In the genomic region with DNA sequence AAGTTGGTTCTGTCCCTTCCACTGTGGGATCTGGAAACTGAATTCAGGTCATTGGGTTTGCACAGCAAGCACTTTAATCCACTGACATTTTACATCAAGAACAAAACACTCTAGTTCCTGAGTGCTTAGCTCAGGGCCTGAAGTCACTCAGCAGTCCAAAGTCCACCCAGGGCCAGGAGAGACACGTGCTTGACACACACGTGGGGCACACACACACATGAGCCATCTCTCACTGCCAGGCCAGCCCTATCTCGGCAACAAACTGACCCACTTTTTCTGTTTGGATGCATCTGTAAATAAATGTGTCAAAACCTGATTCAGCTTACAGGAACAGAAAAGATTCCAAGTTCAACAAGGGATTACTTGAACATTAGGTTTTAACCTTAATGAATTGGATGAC, we compare ENCODE assay signal across 9 mouse cellular contexts. TPM values are rescaled to one million over a fixed set of nuclear protein-coding genes. Genes with fewer than 3 reads are reported as not detected.
A peak's percentile ranks its signal among the peaks of the same experiment; 100 is the strongest.
DNase-seq lines count a peak whose midpoint lies in the region.
"Had no signal": no experiment of that assay in that cellular context is flagged by ENCODE, and none has a peak within 500 bp of the region (broad histone marks: within the 10 kb centered on the region; RNA-seq: fewer than 3 reads in every experiment).

No protein-coding gene starts in this region.

- peak; percentile 22 to 32 for DNase-seq in cerebellum, adult 18-20 months
- DNase-seq in cerebellum, adult 11 months: no peak
- DNase-seq in lung, adult 18-20 months: peak; percentile 60 to 74
- no peak for DNase-seq in lung, postnatal 14 days
- peak; percentile 85 to 92 for DNase-seq in kidney, postnatal 25 days
- DNase-seq in right cerebral cortex, postnatal 14 days: no peak
- no peak for DNase-seq in left cerebral cortex, postnatal 36 days (ENCODE audit: low spot score in 2 of 2)
- no peak for DNase-seq in right cerebral cortex, adult 18-20 months
- DNase-seq: left cerebral cortex, postnatal 4 days had no signal

- intact Hi-C loops in left cerebral cortex, postnatal 36 days (cut with DNase I): no loop called here

RNA-seq across cellular contexts. Expression of gene Nfil3, which starts 6.2 kb away (rescaled TPM):
- 10 to 100 TPM; 13.3 to 15.5 TPM for total RNA-seq in left cerebral cortex, postnatal 36 days (2021)

RNA-seq across cellular contexts. Expression of gene Auh, which starts 45.2 kb away (rescaled TPM):
- 100 to 1,000 TPM in 1 of 2 experiments, 10 to 100 TPM in 1; 94.7 to 102 TPM for total RNA-seq in left cerebral cortex, postnatal 36 days (2021)

Comparison
In these comparisons a context has a peak if more than half of its experiments do, and no peak if none do; other contexts are left out.
1. DNase-seq: peak in cerebellum, adult 18-20 months (2 of 2), lung, adult 18-20 months (2 of 2) and kidney, postnatal 25 days (2 of 2); none in cerebellum, adult 11 months (single experiment), lung, postnatal 14 days (single experiment), right cerebral cortex, postnatal 14 days (single experiment), left cerebral cortex, postnatal 36 days (0 of 2) and right cerebral cortex, adult 18-20 months (single experiment).